Mouse (Mus musculus) kidney, embryonic 15.5 days (tissue): Measurements from ENCODE around the gene Map3k11. TPM values are rescaled to one million over a fixed set of nuclear protein-coding genes. Genes with fewer than 3 reads are reported as not detected.
A peak's percentile ranks its signal among the peaks of the same experiment; 100 is the strongest.

ENCODE experiments used
- ATAC-seq: fragments of 200-750 bp; cut with Nextera tagmentation; replicated peaks from 2 replicates; pipeline ENCODE4 v1.8.0; 2017; ENCODE audit warnings: moderate TSS enrichment; ENCODE audit not compliant: low FRiP score
- H3K27ac ChIP-seq: fragments of 300-500 bp; sonication (generic); 2 replicates; pipeline ENCODE4 v1.5.1; 2015; ENCODE audit warnings: mild to moderate bottlenecking, inconsistent platforms
- H3K27me3 ChIP-seq: fragments of 300-500 bp; sonication (generic); 2 replicates; pipeline ENCODE4 v1.6.1; 2015; ENCODE audit warnings: inconsistent platforms
- H3K36me3 ChIP-seq: fragments of 300-500 bp; sonication (generic); 2 replicates; pipeline ENCODE4 v1.6.1; 2015; ENCODE audit warnings: inconsistent platforms
- H3K4me1 ChIP-seq: fragments of 300-500 bp; sonication (generic); 2 replicates; pipeline ENCODE4 v1.6.1; 2015; ENCODE audit warnings: inconsistent platforms
- H3K4me2 ChIP-seq: fragments of 300-500 bp; sonication (generic); 2 replicates; pipeline ENCODE4 v1.6.1; 2015; ENCODE audit warnings: moderate library complexity, mild to moderate bottlenecking, inconsistent platforms
- H3K4me3 ChIP-seq: fragments of 300-500 bp; sonication (generic); replicated peaks from 2 replicates; pipeline ENCODE4 v1.5.1; 2015; ENCODE audit warnings: mild to moderate bottlenecking, inconsistent platforms
- H3K9ac ChIP-seq: fragments of 300-500 bp; sonication (generic); 2 replicates; pipeline ENCODE4 v1.6.1; 2015; ENCODE audit warnings: mild to moderate bottlenecking, inconsistent platforms
- H3K9me3 ChIP-seq: fragments of 300-500 bp; sonication (generic); replicated peaks from 2 replicates; pipeline ENCODE4 v1.6.1; 2016; ENCODE audit warnings: inconsistent platforms
- WGBS: fragments of 180-500 bp; shearing (Covaris S2); methylation state at CpG from one replicate; pipeline ENCODE4 v1.1.7; 2015; ENCODE audit warnings: mixed read lengths; 5-methylcytosine and 5-hydroxymethylcytosine counted together
- microRNA-seq: library from miRNA; unstranded; fragments of <30 nt; microRNA quantifications from one replicate; pipeline ENCODE4, GENCODE M21; 2016
- polyA plus RNA-seq: library from polyadenylated mRNA; unstranded; fragments of >200 nt; fragmentation: Nextera tagmentation; extraction: Ambion mirVana; gene quantifications from 2 replicates; pipeline ENCODE4 v1.2.1, GENCODE M21; 2015

The Map3k11 gene
- polyA plus RNA-seq, 1 experiment from 2014 or later = 43.2 TPM

- Histone ChIP-seq H3K4me3 (no peak overlapping the region), H3K4me1 (peaks cover 32% of the 10 kb centered on the region), H3K9me3 (no peaks in the 10 kb centered on the region), H3K36me3 (no peaks in the 10 kb centered on the region), H3K4me2 (no peak overlapping the region), H3K27me3 (peaks cover 65% of the 10 kb centered on the region), H3K27ac (no peak overlapping the region), H3K9ac (no peak overlapping the region)
- WGBS = 75% methylated on average over 6 of the region's 6 CpGs
- no peak for ATAC-seq
These were observed 60.9 kb downstream of the Map3k11 start for GRCm38 (mm10) chr19:5749476-5749875.

DNA sequence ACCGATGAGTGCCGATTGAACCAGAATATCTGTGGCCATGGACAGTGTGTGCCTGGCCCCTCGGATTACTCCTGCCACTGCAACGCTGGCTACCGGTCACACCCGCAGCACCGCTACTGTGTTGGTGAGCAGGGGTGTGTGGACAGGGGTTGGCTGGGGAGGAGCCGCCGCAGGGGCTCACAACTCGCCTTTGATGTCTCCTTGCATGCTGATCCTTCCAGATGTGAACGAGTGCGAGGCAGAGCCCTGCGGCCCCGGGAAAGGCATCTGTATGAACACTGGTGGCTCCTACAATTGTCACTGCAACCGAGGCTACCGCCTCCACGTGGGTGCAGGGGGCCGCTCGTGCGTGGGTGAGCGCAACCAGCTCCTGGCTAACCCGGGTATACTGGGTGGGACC is 62.4 kb downstream of the Map3k11 start:
- no peak overlapping the region for H3K9ac ChIP-seq

DNA sequence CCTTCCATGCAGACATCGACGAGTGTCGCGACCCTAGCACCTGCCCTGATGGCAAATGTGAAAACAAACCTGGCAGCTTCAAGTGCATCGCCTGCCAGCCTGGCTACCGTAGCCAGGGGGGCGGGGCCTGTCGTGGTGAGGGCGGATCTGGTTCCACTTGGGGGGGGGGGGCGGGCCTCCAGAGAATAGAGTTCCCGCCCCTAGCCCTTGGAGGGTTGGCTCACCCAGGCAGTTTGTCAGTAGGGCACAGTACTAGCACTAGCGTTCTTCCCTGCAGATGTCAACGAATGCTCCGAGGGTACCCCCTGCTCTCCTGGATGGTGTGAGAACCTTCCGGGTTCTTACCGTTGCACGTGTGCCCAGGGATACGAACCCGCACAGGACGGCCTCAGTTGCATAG is 63.2 kb downstream of the Map3k11 start:
- 0 out of 2 replicates have a peak overlapping the region, but pooled peaks have one; percentile 13 for H3K27ac ChIP-seq
- WGBS = 12% methylated on average over 20 of the region's 20 CpGs
- peaks cover 62% of the 10 kb centered on the region for H3K27me3 ChIP-seq
- H3K4me3 ChIP-seq = peak overlapping the region; percentile 16
- no peaks in the 10 kb centered on the region for H3K36me3 ChIP-seq
- ATAC-seq = peak; percentile 35; the same call in 1 of the 2 replicates
- no peak overlapping the region for H3K9ac ChIP-seq
- no peaks in the 10 kb centered on the region for H3K9me3 ChIP-seq
- H3K4me1 ChIP-seq = peaks cover 20% of the 10 kb centered on the region
- peak overlapping the region; percentile 41 for H3K4me2 ChIP-seq

More for the DNA sequence above, 62.4 kb downstream of the Map3k11 start:
- Histone ChIP-seq H3K9me3 (no peaks in the 10 kb centered on the region), H3K4me3 (peak overlapping the region; percentile 16; the same call in 1 of the 2 replicates), H3K36me3 (no peaks in the 10 kb centered on the region), H3K4me2 (peak overlapping the region; percentile 41), H3K27me3 (peaks cover 59% of the 10 kb centered on the region), H3K27ac (no peak overlapping the region), H3K4me1 (peaks cover 21% of the 10 kb centered on the region)
- WGBS = 10% methylated on average over 22 of the region's 22 CpGs
- no peak for ATAC-seq

Small RNAs within 50 kb of the gene (microRNA-seq; reads per million reads assigned to microRNA genes)
- not detected for gene Mir6987

Other genes with a start within 250 kb of the Map3k11 start
- 0.39 TPM in 1 of 2 replicates, not detected in the other for gene Fosl1, start 241.2 kb upstream of the Map3k11 start, polyA plus RNA-seq
- gene Ccdc85b, start 230.8 kb upstream of the Map3k11 start, polyA plus RNA-seq = 10.1 and 11.3 TPM in 2 replicates
- gene Fibp, start 228.1 kb upstream of the Map3k11 start, polyA plus RNA-seq = 119 and 128 TPM in 2 replicates
- gene Ctsw, start 220.2 kb upstream of the Map3k11 start, polyA plus RNA-seq = 1.1 and 1.5 TPM in 2 replicates
- gene Efemp2, start 214.8 kb upstream of the Map3k11 start, polyA plus RNA-seq = 156 and 179 TPM in 2 replicates
- gene Mus81, start 200.3 kb upstream of the Map3k11 start, polyA plus RNA-seq = 37.0 and 47.4 TPM in 2 replicates
- gene Cfl1, start 198.3 kb upstream of the Map3k11 start, polyA plus RNA-seq = 2,798 and 2,930 TPM in 2 replicates
- gene 1700020D05Rik, start 185.0 kb upstream of the Map3k11 start, polyA plus RNA-seq = 0.30 and 0.32 TPM in 2 replicates
- gene Snx32, start 178.2 kb upstream of the Map3k11 start, polyA plus RNA-seq = 7.5 and 9.3 TPM in 2 replicates
- gene Ovol1, start 128.1 kb upstream of the Map3k11 start, polyA plus RNA-seq = 11.3 and 12.0 TPM in 2 replicates
- gene Ap5b1, start 120.7 kb upstream of the Map3k11 start, polyA plus RNA-seq = 9.7 and 10.8 TPM in 2 replicates
- 158 and 163 TPM in 2 replicates for gene Rnaseh2c, start 86.9 kb upstream of the Map3k11 start, polyA plus RNA-seq
- gene Kat5, start 78.5 kb upstream of the Map3k11 start, polyA plus RNA-seq = 53.5 and 58.8 TPM in 2 replicates
- gene Rela, start 51.3 kb upstream of the Map3k11 start, polyA plus RNA-seq = 47.3 and 52.4 TPM in 2 replicates
- 30.8 and 39.8 TPM in 2 replicates for gene Sipa1, start 25.0 kb upstream of the Map3k11 start, polyA plus RNA-seq
- gene Pcnx3, start 166 bp downstream of the Map3k11 start, polyA plus RNA-seq = 22.2 and 30.1 TPM in 2 replicates
- gene Kcnk7, start 15.6 kb downstream of the Map3k11 start, polyA plus RNA-seq = 0.15 and 0.38 TPM in 2 replicates
- 20.5 and 25.9 TPM in 2 replicates for gene Ehbp1l1, start 37.6 kb downstream of the Map3k11 start, polyA plus RNA-seq
- gene Fam89b, start 40.9 kb downstream of the Map3k11 start, polyA plus RNA-seq = 89.0 and 91.4 TPM in 2 replicates
- 18.5 and 18.8 TPM in 2 replicates for gene Ltbp3, start 52.2 kb downstream of the Map3k11 start, polyA plus RNA-seq
- gene Scyl1, start 82.7 kb downstream of the Map3k11 start, polyA plus RNA-seq = 69.6 and 76.0 TPM in 2 replicates
- gene Frmd8, start 186.5 kb downstream of the Map3k11 start, polyA plus RNA-seq = 40.2 and 43.1 TPM in 2 replicates
- gene Slc25a45, start 189.1 kb downstream of the Map3k11 start, polyA plus RNA-seq = 8.1 and 8.5 TPM in 2 replicates
- gene Tigd3, start 205.4 kb downstream of the Map3k11 start, polyA plus RNA-seq = 4.2 and 4.7 TPM in 2 replicates
- gene Dpf2, start 224.3 kb downstream of the Map3k11 start, polyA plus RNA-seq = 166 and 178 TPM in 2 replicates
- 13.4 and 15.5 TPM in 2 replicates for gene Cdc42ep2, start 236.1 kb downstream of the Map3k11 start, polyA plus RNA-seq